Mouse (Mus musculus) embryonic facial prominence, embryonic 13.5 days (tissue): ENCODE results near the gene Mcu. TPM values are rescaled to one million over a fixed set of nuclear protein-coding genes. Genes with fewer than 3 reads are reported as not detected.

Experiments used
- ATAC-seq: fragments of 200-750 bp; cut with Nextera tagmentation; 2 replicates; pipeline ENCODE4 v1.8.0; 2017; ENCODE audit warnings: low read depth; ENCODE audit not compliant: insufficient number of reproducible peaks, insufficient read depth, low FRiP score, low TSS enrichment
- H3K27ac ChIP-seq: fragments of 300-500 bp; sonication (generic); 2 replicates; pipeline ENCODE4 v1.5.1; 2015; ENCODE audit warnings: moderate library complexity, mild to moderate bottlenecking, inconsistent platforms
- H3K27me3 ChIP-seq: fragments of 300-500 bp; sonication (generic); 2 replicates; pipeline ENCODE4 v1.6.1; 2015; ENCODE audit warnings: mild to moderate bottlenecking, inconsistent platforms
- H3K36me3 ChIP-seq: fragments of 300-500 bp; sonication (generic); 2 replicates; pipeline ENCODE4 v1.6.1; 2015; ENCODE audit warnings: mild to moderate bottlenecking, inconsistent platforms
- H3K4me1 ChIP-seq: fragments of 300-500 bp; sonication (generic); 2 replicates; pipeline ENCODE4 v1.6.1; 2015; ENCODE audit warnings: inconsistent platforms
- H3K4me2 ChIP-seq: fragments of 300-500 bp; sonication (generic); 2 replicates; pipeline ENCODE4 v1.6.1; 2015; ENCODE audit warnings: moderate library complexity, mild to moderate bottlenecking, inconsistent platforms
- H3K4me3 ChIP-seq: fragments of 300-500 bp; sonication (generic); 2 replicates; pipeline ENCODE4 v1.5.1; 2015; ENCODE audit warnings: mild to moderate bottlenecking, inconsistent platforms
- H3K9ac ChIP-seq: fragments of 300-500 bp; sonication (generic); 2 replicates; pipeline ENCODE4 v1.6.1; 2015; ENCODE audit warnings: mild to moderate bottlenecking, inconsistent platforms
- H3K9me3 ChIP-seq: fragments of 300-500 bp; sonication (generic); 2 replicates; pipeline ENCODE4 v1.6.1; 2016; ENCODE audit warnings: inconsistent platforms
- WGBS: fragments of 180-500 bp; shearing (Covaris S2); methylation state at CpG from one replicate; pipeline ENCODE4 v1.1.7; 2015; ENCODE audit warnings: mixed read lengths; 5-methylcytosine and 5-hydroxymethylcytosine counted together
- polyA plus RNA-seq: library from polyadenylated mRNA; unstranded; fragments of >200 nt; fragmentation: Nextera tagmentation; extraction: Ambion mirVana; gene quantifications from 2 replicates; pipeline ENCODE4 v1.2.1, GENCODE M21; 2015

Mcu gene
- polyA plus RNA-seq, 1 experiment from 2014 or later, result 30.1 TPM

DNA sequence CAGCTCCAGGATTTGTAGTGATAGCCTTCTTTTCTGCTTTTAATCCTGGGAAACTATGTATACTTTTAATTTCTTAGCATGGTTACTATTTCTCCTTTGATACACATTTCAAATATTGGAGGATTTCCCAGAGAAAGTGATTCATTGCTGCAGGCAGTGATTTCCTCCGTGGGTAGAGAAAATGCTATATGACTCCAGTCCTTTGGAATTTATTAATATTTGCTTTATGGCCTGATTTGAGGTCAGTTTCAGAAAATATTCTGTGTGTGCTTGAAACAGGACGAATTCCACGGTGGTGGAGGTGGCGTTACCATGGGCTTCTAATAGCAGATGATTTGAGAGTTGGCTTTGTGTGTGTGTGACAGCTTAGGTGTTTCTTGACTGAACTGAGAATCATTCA lies 107.3 kb downstream of the Mcu start:
- Histone ChIP-seq H3K4me1 (peaks cover 28% of the 10 kb centered on the region), H3K27ac (peak overlapping the region; percentile 45; the same call in 1 of the 2 replicates), H3K4me3 (no peak overlapping the region), H3K27me3 (no peaks in the 10 kb centered on the region), H3K9ac (no peak overlapping the region), H3K9me3 (no peaks in the 10 kb centered on the region), H3K36me3 (no peaks in the 10 kb centered on the region), H3K4me2 (no peak overlapping the region)
- no peak for ATAC-seq
- WGBS, result 51% methylated on average over 4 of the region's 4 CpGs

DNA sequence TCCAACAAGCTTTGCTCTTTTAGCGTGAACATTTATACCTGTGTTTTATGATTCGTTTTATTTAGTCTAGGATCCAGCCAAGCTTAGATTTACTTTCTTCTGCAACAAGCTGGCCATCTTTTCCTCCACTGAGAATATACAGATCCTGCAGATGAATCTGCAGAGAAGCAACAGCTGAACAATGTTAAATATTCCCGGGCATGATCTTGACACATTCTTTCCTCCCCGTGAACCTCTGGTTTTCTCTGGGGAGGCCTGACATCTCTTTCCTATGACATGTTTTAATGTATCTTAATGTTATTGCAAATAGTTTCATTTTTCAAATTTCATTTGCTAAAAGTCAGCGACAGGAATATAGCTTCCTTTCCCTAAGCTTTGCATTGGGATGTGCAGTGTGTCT lies 109.8 kb downstream of the Mcu start:
- no peak overlapping the region for H3K9ac ChIP-seq
- H3K4me2 ChIP-seq, result no peak overlapping the region
- no peak for ATAC-seq
- 74% methylated on average over 5 of the region's 5 CpGs for WGBS
- no peaks in the 10 kb centered on the region for H3K9me3 ChIP-seq
- peaks cover 30% of the 10 kb centered on the region for H3K4me1 ChIP-seq
- no peak overlapping the region for H3K4me3 ChIP-seq
- no peaks in the 10 kb centered on the region for H3K27me3 ChIP-seq
- no peaks in the 10 kb centered on the region for H3K36me3 ChIP-seq
- H3K27ac ChIP-seq, result no peak overlapping the region

DNA sequence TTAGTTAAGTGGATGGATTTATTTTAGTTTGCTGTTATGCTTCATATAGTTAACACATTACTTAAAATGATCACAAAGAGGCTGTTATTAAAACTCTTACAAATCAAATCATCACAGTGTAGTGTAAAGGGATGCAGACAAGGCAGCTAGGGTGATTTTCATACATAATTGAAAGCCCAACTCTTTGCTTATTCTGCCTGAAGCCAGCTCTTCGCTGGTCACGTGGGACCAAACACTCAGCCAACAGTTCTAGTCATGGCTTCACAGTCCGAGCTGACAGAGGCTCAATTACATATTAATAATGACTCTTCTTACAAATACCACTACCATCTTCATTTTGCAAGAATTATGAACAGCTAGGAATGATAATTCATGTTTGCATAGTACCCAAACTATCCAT lies 112.2 kb downstream of the Mcu start:
- no peak for ATAC-seq
- 66% methylated on average over 3 of the region's 3 CpGs for WGBS

DNA sequence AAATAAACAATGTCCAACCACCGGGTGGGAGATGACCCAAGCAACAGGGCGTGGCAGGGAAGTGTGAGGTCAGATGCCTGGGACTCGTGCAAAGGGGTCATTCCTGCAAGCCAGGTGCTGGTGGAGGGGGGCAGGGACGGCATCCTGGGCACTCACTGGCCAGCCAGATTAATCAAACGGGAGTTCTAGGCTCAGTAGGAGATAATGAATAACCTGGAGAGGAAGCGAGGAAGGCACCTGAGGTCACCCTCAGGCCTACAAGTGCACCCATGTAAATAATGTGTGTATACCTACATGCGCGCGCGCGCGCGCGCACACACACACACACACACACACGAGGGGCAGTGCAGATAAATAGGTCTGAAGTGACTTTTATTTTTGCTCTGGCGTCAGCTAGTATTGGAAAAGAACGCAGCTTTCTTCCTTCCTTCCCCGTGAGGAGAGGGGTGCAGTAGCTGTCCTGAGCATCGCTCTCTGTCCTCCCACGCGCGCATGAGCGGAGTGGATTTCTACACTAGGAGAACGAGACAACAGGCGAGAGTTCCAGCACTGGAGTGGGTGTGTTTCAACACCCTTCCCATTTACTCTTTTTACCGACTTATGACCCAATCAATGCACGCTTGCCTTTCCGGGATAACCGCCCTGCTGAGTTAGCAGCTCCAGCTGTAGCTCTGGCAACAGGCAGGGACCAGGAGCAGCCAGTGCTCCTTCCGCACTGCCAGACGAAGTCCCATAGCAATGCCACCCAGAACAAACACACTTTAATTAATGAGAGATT lies 112.9 kb downstream of the Mcu start:
- peak overlapping the region; percentile 43 for H3K4me2 ChIP-seq
- 0 out of 2 replicates have a peak overlapping the region, but pooled peaks have one; percentile 7 for H3K9ac ChIP-seq
- no peak overlapping the region for H3K27ac ChIP-seq
- H3K9me3 ChIP-seq, result no peaks in the 10 kb centered on the region
- no peak for ATAC-seq
- WGBS, result 60% methylated on average over 31 of the region's 31 CpGs
- H3K27me3 ChIP-seq, result no peaks in the 10 kb centered on the region
- peak overlapping the region; percentile 13; the same call in 1 of the 2 replicates for H3K4me3 ChIP-seq
- H3K4me1 ChIP-seq, result peaks cover 7% of the 10 kb centered on the region; the same call in 1 of the 2 replicates
- H3K36me3 ChIP-seq, result no peaks in the 10 kb centered on the region

More for the DNA sequence above, 112.2 kb downstream of the Mcu start:
- Histone ChIP-seq H3K9ac (no peak overlapping the region), H3K9me3 (no peaks in the 10 kb centered on the region), H3K27ac (no peak overlapping the region), H3K27me3 (no peaks in the 10 kb centered on the region), H3K4me2 (no peak overlapping the region), H3K4me1 (peaks cover 8% of the 10 kb centered on the region; the same call in 1 of the 2 replicates), H3K36me3 (no peaks in the 10 kb centered on the region), H3K4me3 (no peak overlapping the region)

DNA sequence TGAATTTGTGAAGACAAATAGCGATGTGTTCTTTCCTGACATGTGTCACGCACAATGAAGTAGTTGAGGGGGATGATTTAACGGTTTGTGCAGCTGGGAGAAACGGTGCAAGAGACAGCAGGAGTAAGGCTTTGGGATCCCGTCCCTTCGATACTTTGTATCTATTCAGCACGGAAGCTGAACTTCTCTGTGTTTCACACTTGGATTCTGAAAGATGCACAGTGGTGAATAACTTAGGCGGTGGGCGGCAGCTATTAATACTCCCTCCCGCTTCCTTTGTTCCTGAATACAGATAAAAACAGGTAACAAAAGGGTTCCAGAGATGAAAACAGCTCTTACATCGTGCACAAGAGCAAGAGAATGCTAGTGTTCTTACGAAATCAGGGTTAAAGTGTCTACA lies 114.1 kb downstream of the Mcu start:
- 81% methylated on average over 12 of the region's 12 CpGs for WGBS
- Histone ChIP-seq H3K9ac (no peak overlapping the region), H3K36me3 (no peaks in the 10 kb centered on the region), H3K4me3 (no peak overlapping the region), H3K4me2 (no peak overlapping the region), H3K27ac (no peak overlapping the region), H3K27me3 (no peaks in the 10 kb centered on the region), H3K4me1 (peaks cover 7% of the 10 kb centered on the region; the same call in 1 of the 2 replicates), H3K9me3 (no peaks in the 10 kb centered on the region)
- no peak for ATAC-seq

DNA sequence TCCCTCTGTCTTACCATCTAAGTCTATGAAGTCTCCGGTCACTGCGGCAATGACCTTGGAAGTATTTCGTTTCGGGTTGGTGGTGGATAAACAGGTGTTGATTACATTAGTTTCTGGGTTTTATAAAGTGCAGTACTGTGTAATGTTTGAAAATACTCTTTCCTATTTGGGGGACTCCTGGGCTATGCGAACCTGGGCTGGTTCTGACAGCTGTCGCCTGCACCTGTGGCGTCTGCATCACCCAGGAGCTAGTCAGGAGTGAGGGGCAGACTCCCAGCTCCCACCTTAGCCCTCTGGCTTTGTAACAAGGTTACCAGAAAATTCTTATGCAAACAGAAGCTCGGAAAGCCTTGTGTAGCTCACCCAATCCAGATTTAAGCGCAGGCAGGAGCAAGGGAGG lies 114.7 kb downstream of the Mcu start:
- no peak overlapping the region for H3K27ac ChIP-seq
- H3K9me3 ChIP-seq, result no peaks in the 10 kb centered on the region
- 79% methylated on average over 9 of the region's 9 CpGs for WGBS
- no peak for ATAC-seq
- peaks cover 7% of the 10 kb centered on the region; the same call in 1 of the 2 replicates for H3K4me1 ChIP-seq
- no peaks in the 10 kb centered on the region for H3K36me3 ChIP-seq
- no peak overlapping the region for H3K4me2 ChIP-seq
- no peak overlapping the region for H3K9ac ChIP-seq
- no peak overlapping the region for H3K4me3 ChIP-seq
- no peaks in the 10 kb centered on the region for H3K27me3 ChIP-seq

DNA sequence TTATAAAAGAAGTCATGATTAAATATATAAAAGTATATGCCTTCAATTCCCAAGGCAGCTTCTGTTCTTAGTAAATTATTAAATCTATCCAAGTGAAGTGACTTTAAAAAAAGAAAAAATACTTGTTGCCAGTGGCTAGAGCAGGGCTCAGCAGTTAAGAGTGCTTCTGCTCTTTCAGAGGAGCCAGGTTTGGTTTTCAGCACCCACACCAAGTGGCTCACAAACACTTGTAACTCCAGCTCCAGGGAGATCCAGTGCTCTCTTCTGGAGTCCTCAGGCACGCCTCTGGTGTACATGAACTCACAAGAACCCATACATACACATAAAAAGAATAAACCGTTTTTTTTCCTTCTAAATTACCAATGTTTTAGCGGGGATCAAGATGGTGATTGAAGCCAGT lies 116.3 kb downstream of the Mcu start:
- no peaks in the 10 kb centered on the region for H3K36me3 ChIP-seq
- no peaks in the 10 kb centered on the region for H3K27me3 ChIP-seq
- no peaks in the 10 kb centered on the region for H3K9me3 ChIP-seq
- no peak for ATAC-seq
- WGBS, result 82% methylated on average over 3 of the region's 3 CpGs
- H3K4me2 ChIP-seq, result no peak overlapping the region
- no peak overlapping the region for H3K27ac ChIP-seq
- H3K4me3 ChIP-seq, result no peak overlapping the region
- H3K4me1 ChIP-seq, result peaks cover 7% of the 10 kb centered on the region; the same call in 1 of the 2 replicates
- no peak overlapping the region for H3K9ac ChIP-seq

DNA sequence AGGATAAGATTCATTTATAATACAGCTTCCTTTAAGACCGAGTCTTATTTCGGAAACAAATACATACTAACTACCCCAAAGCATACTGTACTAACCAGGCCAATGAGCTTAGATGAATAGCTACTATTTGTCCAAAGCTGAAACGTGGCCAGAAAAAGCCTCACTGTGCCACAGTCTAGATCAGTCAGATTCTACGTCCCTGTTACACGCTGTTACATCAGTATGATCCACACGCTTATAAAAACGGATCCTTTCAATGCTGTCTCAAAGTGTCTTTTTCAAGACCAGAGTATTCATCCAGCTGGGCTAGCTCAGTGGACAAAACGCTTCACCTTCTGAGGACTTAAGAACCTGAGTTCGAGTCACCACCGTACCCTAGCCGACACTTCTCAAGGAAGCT lies 119.5 kb downstream of the Mcu start:
- WGBS, result 91% methylated on average over 11 of the region's 11 CpGs
- Histone ChIP-seq H3K27me3 (no peaks in the 10 kb centered on the region), H3K4me2 (no peak overlapping the region), H3K27ac (no peak overlapping the region), H3K4me3 (no peak overlapping the region), H3K9me3 (no peaks in the 10 kb centered on the region), H3K4me1 (no peaks in the 10 kb centered on the region), H3K36me3 (no peaks in the 10 kb centered on the region), H3K9ac (no peak overlapping the region)
- no peak for ATAC-seq

DNA sequence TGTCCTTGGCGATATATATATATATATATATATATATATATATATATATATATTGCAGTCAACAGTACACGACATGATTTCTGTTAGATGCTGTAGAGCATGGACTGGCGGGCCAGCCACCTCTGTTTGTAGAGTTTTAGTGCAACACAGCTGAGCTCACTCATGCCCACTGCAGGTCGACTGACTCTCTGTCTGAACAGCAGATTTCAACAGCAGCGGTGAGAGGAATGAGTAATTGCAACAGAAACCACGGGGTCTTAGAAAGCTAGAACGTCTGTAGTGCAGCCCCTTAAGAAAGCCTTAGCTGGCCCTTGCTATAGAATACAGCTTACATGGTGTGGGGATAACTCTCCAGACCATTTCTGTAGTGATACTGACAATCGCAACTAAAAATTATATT lies 121.6 kb downstream of the Mcu start:
- no peak for ATAC-seq
- H3K4me3 ChIP-seq, result no peak overlapping the region
- WGBS, result 77% methylated on average over 8 of the region's 8 CpGs
- H3K9me3 ChIP-seq, result peaks cover 6% of the 10 kb centered on the region; the same call in 1 of the 2 replicates
- H3K27ac ChIP-seq, result no peak overlapping the region
- H3K9ac ChIP-seq, result no peak overlapping the region
- no peak overlapping the region for H3K4me2 ChIP-seq
- peaks cover 7% of the 10 kb centered on the region; the same call in 1 of the 2 replicates for H3K36me3 ChIP-seq
- no peaks in the 10 kb centered on the region for H3K27me3 ChIP-seq
- H3K4me1 ChIP-seq, result no peaks in the 10 kb centered on the region

DNA sequence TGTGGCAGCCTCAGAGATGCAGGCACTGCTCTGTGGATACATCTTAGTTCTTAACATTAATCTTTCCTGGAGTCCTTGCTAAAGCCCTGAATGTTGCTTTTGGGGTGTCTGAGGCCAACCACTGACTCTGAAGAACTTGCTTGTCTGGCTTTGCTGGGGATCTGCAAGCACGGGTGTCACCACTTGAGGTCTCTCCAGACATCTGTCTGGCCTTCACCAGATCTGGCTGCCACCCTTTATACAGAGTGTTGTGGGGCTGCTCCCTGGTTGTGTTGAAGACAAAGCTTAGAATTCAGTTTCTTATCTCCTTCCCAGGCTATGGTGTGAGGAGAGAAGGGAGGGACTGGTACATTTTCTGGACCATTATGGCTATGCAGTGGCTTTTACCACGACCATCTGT lies 122.4 kb downstream of the Mcu start:
- Histone ChIP-seq H3K4me3 (no peak overlapping the region), H3K9me3 (peaks cover 6% of the 10 kb centered on the region; the same call in 1 of the 2 replicates), H3K4me2 (no peak overlapping the region), H3K36me3 (peaks cover 12% of the 10 kb centered on the region), H3K27ac (no peak overlapping the region), H3K4me1 (no peaks in the 10 kb centered on the region), H3K9ac (no peak overlapping the region), H3K27me3 (no peaks in the 10 kb centered on the region)
- WGBS, result 58% methylated on average over 2 of the region's 2 CpGs
- no peak for ATAC-seq

DNA sequence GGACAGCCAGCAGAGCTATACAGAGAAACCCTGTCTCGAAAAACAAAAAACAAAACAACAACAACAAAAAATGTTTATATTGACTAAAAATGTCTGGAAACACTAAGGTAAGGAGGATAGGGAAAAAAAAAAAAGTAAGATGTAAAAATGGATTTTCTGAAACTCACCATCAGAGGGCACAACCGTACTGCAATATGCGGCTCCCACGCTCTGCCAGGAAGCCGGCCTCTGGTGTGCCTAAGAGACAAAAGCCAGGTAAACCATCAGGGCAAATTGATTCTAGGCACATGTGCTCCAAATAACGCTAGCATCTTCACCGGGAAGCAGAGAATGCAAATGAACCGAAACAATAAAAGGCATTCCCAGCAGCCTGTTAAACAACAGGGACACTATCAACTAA lies 125.6 kb downstream of the Mcu start:
- no peak for ATAC-seq
- H3K9me3 ChIP-seq, result peaks cover 6% of the 10 kb centered on the region; the same call in 1 of the 2 replicates
- no peaks in the 10 kb centered on the region for H3K4me1 ChIP-seq
- H3K27me3 ChIP-seq, result no peaks in the 10 kb centered on the region
- WGBS, result 87% methylated on average over 8 of the region's 8 CpGs
- H3K36me3 ChIP-seq, result peaks cover 18% of the 10 kb centered on the region
- H3K27ac ChIP-seq, result no peak overlapping the region
- H3K4me3 ChIP-seq, result no peak overlapping the region
- no peak overlapping the region for H3K9ac ChIP-seq
- no peak overlapping the region for H3K4me2 ChIP-seq

DNA sequence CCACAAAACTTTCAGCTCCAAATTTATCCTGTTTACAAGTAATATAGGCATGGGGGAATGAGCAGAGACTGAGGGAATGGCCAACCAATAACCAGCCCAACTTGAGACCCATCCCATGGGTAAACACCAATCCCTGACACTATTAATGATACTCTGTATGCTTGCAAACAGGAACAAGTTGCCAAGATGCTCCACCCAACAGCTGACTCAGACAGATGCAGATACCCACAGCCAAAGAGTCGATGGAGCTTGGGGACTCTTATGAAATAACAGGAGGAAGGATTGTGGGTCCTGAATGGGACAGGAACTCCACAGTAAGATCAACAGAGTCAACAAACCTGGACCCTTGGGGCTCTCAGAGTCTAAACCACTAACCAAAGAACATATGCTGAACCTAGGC lies 127.1 kb downstream of the Mcu start:
- ATAC-seq, result no peak
- Histone ChIP-seq H3K4me2 (no peak overlapping the region), H3K9ac (no peak overlapping the region), H3K9me3 (peaks cover 6% of the 10 kb centered on the region; the same call in 1 of the 2 replicates), H3K36me3 (peaks cover 18% of the 10 kb centered on the region), H3K4me3 (no peak overlapping the region), H3K27ac (no peak overlapping the region), H3K27me3 (no peaks in the 10 kb centered on the region), H3K4me1 (peaks cover 3% of the 10 kb centered on the region; the same call in 1 of the 2 replicates)
- 88% methylated on average over 1 of the region's 1 CpGs for WGBS
